Mouse (Mus musculus) spleen, postnatal 10 days (tissue): ENCODE data around the gene Tmem141.

Experiments used
- DNase-seq, 2 experiments: peaks; one replicate each; pipeline ENCODE4 v3.0.0; 2021 to 2022; ENCODE audit warnings: low spot score in 2 of 2

Tmem141 gene

DNA sequence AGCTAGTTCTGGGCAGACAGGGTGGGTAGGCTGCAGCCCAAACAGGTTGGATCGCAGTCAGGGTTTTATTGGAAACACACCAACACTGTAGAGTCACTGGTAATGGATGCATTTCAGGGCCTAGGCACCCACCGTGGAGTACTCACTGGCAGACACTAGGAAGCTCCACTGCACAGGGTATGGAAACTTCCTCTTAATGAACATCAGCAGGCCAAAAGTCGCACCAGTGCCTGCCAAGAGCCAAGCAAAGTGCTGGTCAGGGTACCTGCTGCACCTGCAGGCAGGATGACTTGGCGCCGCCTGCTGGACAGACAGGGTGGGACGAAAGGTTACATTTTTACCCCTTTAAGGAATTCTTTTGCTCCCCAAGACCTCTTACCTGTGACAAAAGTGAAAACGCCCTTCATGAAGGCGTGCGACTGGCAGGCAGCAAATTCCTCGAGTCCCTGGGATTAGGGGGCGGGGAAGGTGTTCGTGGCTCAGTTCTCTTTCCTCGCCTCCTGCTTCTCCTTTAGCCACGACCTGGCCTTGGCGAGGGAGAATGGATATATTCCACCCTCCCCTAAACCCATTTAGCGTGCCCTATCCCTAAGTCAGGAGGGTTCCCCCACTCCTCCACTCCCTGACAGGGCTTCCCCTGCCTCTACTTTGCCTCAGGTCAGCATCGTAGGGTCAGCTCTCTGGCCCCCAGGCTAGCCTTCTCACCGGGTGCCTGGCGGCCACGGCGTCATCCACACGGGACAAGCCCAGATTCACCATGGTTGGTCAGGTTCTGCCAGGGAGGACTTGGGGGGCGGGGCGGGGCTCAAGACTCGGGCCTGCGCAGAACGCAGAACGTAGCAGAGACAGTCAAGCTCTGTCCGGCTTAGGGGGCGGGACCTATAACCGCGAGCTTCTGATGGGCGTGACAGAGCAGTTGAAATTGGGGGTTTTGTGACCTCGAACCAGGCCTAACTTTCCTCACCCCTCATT lies at the start of gene Tmem141:
Gene Tmem141, minus strand, starts transcription at position 777 of the 972 bp plus-strand sequence.
- peak; percentile 50 to 78 for DNase-seq

GRCm38 (mm10) chr2:25666516-25666915 lies 44.7 kb upstream of the Tmem141 start:
- no peak for DNase-seq

DNA sequence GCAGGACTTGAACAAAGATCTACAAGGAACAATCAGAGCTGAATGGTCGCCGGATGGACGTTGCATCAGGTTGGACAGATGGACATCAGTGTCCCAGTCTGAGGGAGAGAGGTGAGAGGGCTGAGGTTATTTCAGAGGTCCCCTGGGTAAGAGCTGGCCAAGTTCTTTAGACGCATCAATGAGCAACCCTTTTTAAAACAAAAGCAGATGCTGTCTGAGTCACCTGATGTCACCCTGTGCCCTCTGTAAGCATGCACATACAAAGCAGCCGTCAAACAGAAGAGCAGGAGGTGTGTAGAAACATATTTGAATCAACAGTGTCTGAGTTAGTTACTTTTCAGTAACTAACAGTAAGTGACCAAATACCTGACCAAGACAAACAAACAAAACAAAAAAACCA lies 42.3 kb upstream of the Tmem141 start:
- no peak for DNase-seq

DNA sequence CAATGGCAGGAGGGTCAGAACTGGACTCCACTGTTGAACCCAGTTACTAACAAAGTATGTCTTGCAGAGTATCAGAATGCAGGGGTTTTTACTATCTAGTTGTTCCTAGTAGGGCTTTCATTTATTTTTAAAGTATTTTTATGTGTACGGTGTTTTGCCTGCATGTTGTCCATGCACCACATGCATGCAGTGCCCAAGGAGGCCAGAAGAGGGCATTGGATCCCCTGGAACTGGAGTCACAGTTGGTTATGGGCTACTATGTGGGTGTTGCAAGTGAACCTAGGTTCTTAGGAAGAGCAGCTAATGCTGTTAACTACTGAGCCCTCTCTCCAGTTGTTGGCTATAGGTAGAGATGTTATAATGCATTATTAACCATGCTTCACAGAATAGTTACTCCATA lies 41.7 kb upstream of the Tmem141 start:
- peak in 1 of 2 experiments; percentile 68 for DNase-seq

GRCm38 (mm10) chr2:25661245-25661970 lies 39.6 kb upstream of the Tmem141 start:
- no peak for DNase-seq

DNA sequence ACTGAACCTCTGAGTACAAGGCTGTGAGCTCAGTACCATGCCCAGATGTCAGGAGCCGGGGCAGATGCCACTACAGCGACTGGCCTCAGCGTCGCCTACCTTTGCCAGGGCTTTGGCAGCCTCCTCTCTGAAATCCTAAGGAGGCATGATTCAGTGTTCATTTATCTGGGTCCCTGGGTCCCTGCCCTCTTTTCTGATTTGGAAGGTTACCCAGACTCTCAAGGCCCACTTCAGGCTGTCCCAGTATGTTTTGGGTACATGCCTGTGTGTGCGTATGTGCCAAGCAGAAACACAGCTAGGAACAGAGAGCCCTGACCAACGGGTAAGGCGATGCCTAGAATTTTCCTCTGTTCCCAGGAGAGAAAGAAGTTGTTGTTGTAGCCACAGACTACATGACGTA lies 38.5 kb upstream of the Tmem141 start:
- no peak for DNase-seq

DNA sequence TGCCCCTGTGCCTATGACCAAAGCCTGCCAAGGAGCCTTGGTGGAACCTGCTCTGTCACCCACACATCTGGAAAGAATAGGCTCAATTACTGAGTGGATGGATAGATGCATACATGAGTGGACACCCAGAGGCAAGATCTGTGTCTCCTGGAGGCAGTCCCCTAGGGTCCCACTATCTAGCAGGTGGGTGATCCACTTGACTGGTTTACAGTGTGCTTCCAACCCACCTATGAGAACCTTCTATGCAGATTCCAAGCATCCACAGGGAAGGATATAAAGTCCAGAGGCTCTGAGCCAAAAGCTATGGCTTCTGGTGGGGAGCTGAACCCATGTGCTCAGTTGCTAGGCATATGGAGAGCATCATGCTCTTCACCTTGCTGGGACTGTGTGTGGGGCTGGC lies 35.8 kb upstream of the Tmem141 start, which contains the start of gene Lcn5:
Gene Lcn5, plus strand, starts transcription at position 301 of the 400 bp plus-strand sequence.
- DNase-seq = no peak

- DNase-seq = no peak
Measured at GRCm38 (mm10) chr2:25657246-25657645, 35.4 kb upstream of the Tmem141 start.

DNA sequence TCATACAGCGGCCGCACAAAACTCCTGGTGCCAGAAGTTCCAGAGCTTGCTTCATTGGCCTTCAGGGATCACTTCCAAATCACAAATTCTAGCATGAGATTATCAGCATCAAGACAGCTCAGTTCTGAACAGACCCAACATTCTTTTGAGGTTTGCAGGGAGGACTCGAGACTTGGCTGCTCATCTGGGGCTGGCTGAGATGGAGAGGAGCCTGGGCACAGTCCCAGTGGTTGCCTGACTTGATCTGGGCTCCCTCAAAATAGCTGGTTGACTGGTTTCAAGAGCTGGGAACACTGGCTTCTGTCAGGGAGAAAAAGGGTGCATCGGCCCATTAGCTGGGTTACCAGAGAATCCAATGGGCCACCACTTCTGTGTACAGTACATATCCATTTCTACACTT lies 34.9 kb upstream of the Tmem141 start:
- DNase-seq = no peak

DNA sequence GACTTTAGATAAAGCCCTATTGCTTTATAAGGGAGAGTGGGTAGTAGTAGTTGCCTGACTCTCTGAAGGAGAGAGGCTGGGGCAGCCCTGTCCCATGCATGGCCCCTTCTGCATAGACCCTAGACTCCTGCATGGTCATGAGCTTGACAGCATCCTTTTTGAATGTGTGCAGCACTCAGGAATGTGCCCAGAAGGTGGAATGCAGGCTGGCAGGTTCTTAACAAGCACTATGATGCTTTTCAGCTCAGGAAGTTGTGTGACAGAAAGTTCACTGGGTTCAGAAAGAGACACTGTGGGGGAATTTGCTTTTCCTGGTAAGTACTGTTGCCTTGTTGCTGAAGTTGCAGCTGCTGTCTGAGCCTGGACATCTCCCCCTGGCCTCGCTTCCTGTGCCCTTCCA lies 32.7 kb upstream of the Tmem141 start:
- DNase-seq = no peak

DNA sequence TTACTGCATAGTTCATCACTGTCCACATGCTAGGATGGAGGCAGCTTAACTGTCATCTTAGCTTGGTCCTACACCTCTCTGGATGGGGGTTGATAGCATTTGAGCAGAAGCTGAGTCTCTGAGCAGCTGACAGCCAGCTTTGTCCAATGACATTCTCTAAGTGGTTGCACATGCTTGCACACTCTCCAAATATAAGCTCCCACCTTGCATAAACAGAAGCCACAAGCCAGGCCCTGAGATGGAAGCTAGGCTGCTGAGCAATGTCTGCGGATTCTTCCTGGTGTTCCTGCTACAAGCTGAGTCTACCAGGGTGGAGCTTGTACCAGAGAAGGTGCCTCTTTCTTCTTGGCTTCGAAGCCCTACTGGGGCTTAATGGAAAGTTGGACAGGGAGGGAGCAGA lies 31.1 kb upstream of the Tmem141 start, which contains the start of gene Lcn8:
Gene Lcn8, plus strand, starts transcription at position 219 of the 400 bp plus-strand sequence.
- DNase-seq = no peak

DNA sequence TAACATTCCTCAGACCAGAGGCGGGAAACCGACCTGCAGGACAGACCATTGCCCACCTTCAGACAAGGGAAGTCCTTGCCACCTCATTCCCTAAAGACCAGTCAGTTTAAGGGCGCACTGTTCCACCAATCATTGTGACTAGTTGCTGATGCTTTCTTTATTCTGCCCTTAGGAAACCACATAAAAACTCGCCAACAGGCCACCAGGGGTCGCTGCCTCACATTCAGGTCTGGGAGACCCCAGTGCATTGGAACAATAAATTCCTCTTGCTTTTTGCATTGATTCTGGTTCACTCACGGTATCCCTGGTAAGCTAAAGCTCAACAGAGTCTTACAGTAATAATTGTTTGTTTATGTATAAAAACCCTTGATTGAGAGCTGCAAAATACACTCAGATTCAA lies 18.1 kb upstream of the Tmem141 start:
- DNase-seq = peak; percentile 16 to 66

DNA sequence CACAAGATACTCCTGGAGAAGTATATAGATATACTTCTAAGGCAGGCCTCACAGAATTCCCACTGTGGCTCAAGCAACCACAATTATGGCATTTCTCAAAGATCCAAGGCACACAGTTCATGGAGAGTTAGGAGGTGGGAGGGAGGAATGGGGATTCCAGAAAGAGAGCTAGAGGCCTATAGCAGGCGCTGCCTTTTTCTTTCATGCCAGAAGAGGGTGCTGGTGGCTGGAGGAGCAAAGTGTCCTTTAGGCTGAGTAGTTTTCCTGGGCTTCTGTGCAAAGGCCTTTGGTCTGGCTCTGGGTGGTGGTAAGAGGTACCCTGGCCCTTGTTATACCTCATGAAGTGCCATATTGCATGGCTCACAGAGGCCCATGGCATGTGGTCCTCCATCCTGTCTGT lies 12.2 kb upstream of the Tmem141 start:
- no peak for DNase-seq

- no peak for DNase-seq
Measured at GRCm38 (mm10) chr2:25633616-25634015, 11.8 kb upstream of the Tmem141 start.

DNA sequence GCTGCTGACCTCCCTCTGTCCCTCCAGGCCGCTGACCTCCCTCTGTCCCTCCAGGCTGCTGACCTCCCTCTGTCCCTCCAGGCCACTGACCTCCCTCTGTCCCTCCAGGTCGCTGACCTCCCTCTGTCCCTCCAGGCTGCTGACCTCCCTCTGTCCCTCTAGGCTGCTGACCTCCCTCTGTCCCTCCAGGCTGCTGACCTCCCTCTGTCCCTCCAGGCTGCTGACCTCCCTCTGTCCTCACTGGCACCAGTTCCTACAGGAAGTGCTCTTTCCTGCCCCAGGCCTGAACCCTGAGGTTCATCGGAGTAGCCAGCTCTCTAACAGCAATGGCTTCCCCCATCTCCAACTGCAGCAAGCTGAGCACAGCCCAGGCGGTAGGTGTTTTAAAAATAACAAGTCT lies 6.9 kb upstream of the Tmem141 start:
- DNase-seq = no peak

GRCm38 (mm10) chr2:25627811-25628210 lies 6.0 kb upstream of the Tmem141 start, which contains the start of gene Fcna:
Gene Fcna, minus strand, starts transcription at chr2:25628030.
- no peak for DNase-seq

DNA sequence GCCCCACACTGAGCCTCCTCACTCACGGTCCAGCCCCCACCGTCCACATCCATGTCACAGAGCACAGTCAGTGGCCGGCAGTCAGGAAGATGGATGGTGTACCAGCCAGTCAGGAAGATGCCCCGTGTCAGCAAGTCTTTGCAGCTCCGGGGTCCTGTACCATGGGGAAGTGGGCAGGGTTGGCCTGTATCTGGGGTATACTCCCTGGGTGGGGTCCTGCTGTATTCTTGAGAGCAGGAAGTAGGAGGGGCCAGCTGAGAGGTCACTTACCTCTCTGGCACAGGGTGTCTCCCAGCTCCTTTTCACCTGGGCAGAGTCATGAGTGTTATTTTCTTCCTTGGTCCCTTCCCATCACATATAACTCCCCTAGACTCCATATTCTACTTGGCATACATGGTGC lies 4.2 kb upstream of the Tmem141 start:
- DNase-seq = no peak

- no peak for DNase-seq
Measured at GRCm38 (mm10) chr2:25620852-25621228, 965 bp downstream of the Tmem141 start.

GRCm38 (mm10) chr2:25620386-25620785 lies 1.4 kb downstream of the Tmem141 start:
- no peak for DNase-seq

GRCm38 (mm10) chr2:25617578-25617977 lies 4.2 kb downstream of the Tmem141 start, which contains the start of gene Ccdc183:
Gene Ccdc183, minus strand, starts transcription at chr2:25617678.
- DNase-seq = no peak

DNA sequence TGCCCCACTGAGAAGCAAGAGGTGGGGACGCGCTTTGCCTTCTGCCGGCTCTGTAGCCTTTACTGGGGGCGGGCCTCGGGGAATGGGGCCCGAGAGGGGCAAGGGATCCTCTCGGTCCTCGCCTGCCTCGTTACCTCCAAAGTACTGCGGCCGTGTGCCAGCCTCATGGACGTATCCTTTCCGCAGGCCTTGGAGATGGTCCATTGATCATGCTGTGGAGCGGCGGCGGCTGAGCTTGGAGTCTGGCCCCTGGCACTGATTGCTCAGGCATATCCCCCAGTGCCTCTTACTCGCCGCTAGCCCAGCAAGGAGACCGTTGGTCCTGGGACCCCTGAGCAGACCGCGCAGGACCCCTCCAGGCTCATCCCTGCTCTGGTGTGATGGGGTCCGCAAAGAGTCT lies 5.4 kb downstream of the Tmem141 start:
- no peak for DNase-seq

DNA sequence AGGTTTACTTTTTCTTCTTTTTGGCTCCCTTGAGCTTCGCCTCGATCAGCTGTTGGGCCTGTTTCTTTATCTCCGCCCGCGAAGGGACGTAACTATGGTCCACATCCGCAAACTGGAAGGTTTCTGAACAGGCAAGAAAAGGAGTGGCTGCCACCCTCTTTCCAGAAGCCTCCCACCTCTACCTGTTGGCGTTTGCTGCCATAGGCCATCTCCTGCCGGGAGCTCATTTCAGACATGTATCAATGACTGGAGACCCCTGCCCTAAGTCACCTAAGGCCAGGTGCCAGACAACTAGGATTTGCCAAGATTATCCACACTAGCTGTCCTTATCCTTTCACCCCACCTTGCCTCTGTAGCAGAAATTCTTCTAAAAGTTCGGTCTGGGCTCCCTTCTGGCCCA lies 13.1 kb downstream of the Tmem141 start:
- DNase-seq = no peak
